Mouse (Mus musculus) hindbrain, embryonic 11.5 days (tissue): ENCODE measurements at regions not wholly inside any gene's neighbourhood (a gene's known extent, or its start where the extent isn't known, plus 50 kb on each side); places are given as distances from the start of the nearest gene placed in this dataset.

ENCODE experiments used
- ATAC-seq: fragments of 200-750 bp; cut with Nextera tagmentation; 2 replicates; pipeline ENCODE4 v1.8.0; 2017; ENCODE audit warnings: mild to moderate bottlenecking, moderate TSS enrichment, moderate library complexity; ENCODE audit not compliant: low FRiP score
- DNase-seq: peaks from one replicate; pipeline ENCODE4 v3.0.0-alpha.2; 2015; ENCODE audit warnings: low spot score
- H3K27ac ChIP-seq: fragments of 300-500 bp; sonication (generic); 2 replicates; pipeline ENCODE4 v1.5.1; 2014; ENCODE audit warnings: mild to moderate bottlenecking, low read depth, low read length
- H3K27me3 ChIP-seq: fragments of 300-500 bp; sonication (generic); 2 replicates; pipeline ENCODE4 v1.6.1; 2014; ENCODE audit warnings: mild to moderate bottlenecking, low read length, moderate library complexity, mixed read lengths; ENCODE audit not compliant: control insufficient read depth, insufficient read depth
- H3K36me3 ChIP-seq: fragments of 300-500 bp; sonication (generic); 2 replicates; pipeline ENCODE4 v1.6.1; 2014; ENCODE audit warnings: mild to moderate bottlenecking, low read length, moderate library complexity, mixed read lengths; ENCODE audit not compliant: control insufficient read depth, insufficient read depth
- H3K4me1 ChIP-seq: fragments of 300-500 bp; sonication (generic); replicated peaks from 2 replicates; pipeline ENCODE4 v1.6.1; 2014; ENCODE audit warnings: low read length, mixed read lengths; ENCODE audit not compliant: control insufficient read depth, insufficient read depth
- H3K4me2 ChIP-seq: fragments of 300-500 bp; sonication (generic); replicated peaks from 2 replicates; pipeline ENCODE4 v1.6.1; 2014; ENCODE audit warnings: mild to moderate bottlenecking, low read depth, low read length
- H3K4me3 ChIP-seq: fragments of 300-500 bp; sonication (generic); 2 replicates; pipeline ENCODE4 v1.5.1; 2014; ENCODE audit warnings: low read depth, low read length
- H3K9ac ChIP-seq: fragments of 300-500 bp; sonication (generic); 2 replicates; pipeline ENCODE4 v1.6.1; 2014; ENCODE audit warnings: low read depth, low read length
- H3K9me3 ChIP-seq: fragments of 300-500 bp; sonication (generic); 2 replicates; pipeline ENCODE4 v1.6.1; 2016; ENCODE audit warnings: low read length; ENCODE audit not compliant: control insufficient read depth
- WGBS: fragments of 180-500 bp; shearing (Covaris S2); extraction: QIAGEN DNeasy Blood & Tissue Kit; methylation state at CpG from one replicate; pipeline ENCODE4 v1.1.7; 2014; 5-methylcytosine and 5-hydroxymethylcytosine counted together

GRCm38 (mm10) chr8:35946539-35946940, 180.9 kb downstream of the Gm19410 start:
- H3K9ac ChIP-seq: no peak overlapping the region
- WGBS: 50% methylated on average over 1 of the region's 1 CpGs
- H3K27ac ChIP-seq: no peak overlapping the region
- no peak overlapping the region for H3K4me2 ChIP-seq
- ATAC-seq (no peak), DNase-seq (no peak)
- no peaks in the 10 kb centered on the region for H3K4me1 ChIP-seq
- no peak overlapping the region for H3K4me3 ChIP-seq
- H3K36me3 ChIP-seq: no peaks in the 10 kb centered on the region
- H3K27me3 ChIP-seq: no peaks in the 10 kb centered on the region
- no peaks in the 10 kb centered on the region for H3K9me3 ChIP-seq

DNA sequence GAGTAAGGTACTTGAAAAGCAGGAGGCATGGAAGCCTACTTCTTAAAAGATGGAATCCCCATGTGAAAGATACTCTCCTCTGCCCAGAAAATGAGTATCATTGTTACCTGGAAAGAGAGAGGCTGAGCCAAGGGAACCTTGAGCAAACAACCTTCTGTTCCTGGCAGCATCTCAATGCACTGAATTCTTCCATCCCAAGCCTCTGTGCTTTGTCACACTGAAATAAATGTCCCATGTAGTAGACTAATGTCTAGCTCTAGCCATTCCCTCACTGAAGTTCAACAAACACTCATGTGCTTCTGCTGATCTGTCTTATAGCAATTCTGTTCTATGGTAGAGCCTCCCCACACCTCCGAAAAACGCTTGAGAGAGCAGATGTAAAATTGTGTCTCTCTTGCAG, 182.6 kb downstream of the Gm19410 start:
- no peaks in the 10 kb centered on the region for H3K9me3 ChIP-seq
- ATAC-seq (no peak), DNase-seq (no peak)
- WGBS: 86% methylated on average over 2 of the region's 2 CpGs
- H3K27me3 ChIP-seq: no peaks in the 10 kb centered on the region
- no peak overlapping the region for H3K9ac ChIP-seq
- H3K36me3 ChIP-seq: no peaks in the 10 kb centered on the region
- no peak overlapping the region for H3K4me3 ChIP-seq
- no peaks in the 10 kb centered on the region for H3K4me1 ChIP-seq
- H3K27ac ChIP-seq: no peak overlapping the region
- H3K4me2 ChIP-seq: no peak overlapping the region

DNA sequence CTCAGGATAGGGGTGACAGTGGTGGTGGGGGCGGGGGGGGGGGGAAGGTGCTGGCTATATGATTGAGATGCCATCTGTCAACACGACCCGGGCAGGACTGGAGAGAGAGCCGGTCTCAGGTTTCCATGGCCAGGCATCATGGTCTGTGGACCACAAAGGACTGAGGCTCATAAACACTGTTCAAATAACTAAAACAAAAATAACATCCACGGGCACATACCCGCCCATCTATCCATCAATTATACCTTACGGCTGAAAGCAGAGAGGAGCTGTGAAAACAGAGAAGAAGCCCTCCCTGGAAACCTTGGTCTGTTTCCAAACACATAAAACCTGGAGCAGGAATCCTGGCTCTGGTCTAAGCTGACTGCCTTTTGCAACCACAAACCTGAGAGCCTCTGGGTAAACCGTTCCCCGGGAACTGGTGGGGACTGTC, 183.2 kb downstream of the Gm19410 start:
- no peaks in the 10 kb centered on the region for H3K27me3 ChIP-seq
- ATAC-seq: no peak
- H3K9me3 ChIP-seq: no peaks in the 10 kb centered on the region
- no peak for DNase-seq
- WGBS: 55% methylated on average over 9 of the region's 9 CpGs
- H3K4me2 ChIP-seq: no peak overlapping the region
- no peak overlapping the region for H3K27ac ChIP-seq
- no peaks in the 10 kb centered on the region for H3K4me1 ChIP-seq
- H3K9ac ChIP-seq: no peak overlapping the region
- no peak overlapping the region for H3K4me3 ChIP-seq
- no peaks in the 10 kb centered on the region for H3K36me3 ChIP-seq

DNA sequence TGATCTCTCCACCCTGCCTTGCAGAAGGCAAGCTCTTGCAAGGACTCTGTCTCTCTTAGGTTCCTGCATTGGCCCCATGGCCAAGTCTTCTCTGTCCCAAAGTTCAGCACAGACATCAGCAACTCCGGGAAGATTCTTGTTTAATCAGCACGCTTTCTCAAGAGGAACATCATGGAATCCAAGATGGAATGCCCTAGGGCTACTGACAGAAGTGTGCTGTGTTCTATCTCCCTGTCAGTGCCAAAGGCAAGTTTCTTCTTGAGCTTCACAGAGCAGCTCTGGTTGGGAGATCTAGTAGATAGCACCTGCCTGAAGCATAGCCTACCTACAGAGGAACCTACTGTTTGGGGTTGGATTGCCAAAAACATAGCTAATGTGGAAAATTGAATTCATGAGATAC, 189.9 kb downstream of the Gm19410 start:
- no peak overlapping the region for H3K27ac ChIP-seq
- no peak overlapping the region for H3K9ac ChIP-seq
- no peaks in the 10 kb centered on the region for H3K27me3 ChIP-seq
- H3K4me1 ChIP-seq: no peaks in the 10 kb centered on the region
- no peak overlapping the region for H3K4me2 ChIP-seq
- H3K4me3 ChIP-seq: no peak overlapping the region
- ATAC-seq: no peak
- no peaks in the 10 kb centered on the region for H3K36me3 ChIP-seq
- no peaks in the 10 kb centered on the region for H3K9me3 ChIP-seq
- DNase-seq: no peak
- 93% methylated on average over 2 of the region's 2 CpGs for WGBS

GRCm38 (mm10) chr8:35956319-35956718, 190.7 kb downstream of the Gm19410 start:
- no peak overlapping the region for H3K4me2 ChIP-seq
- ATAC-seq (no peak), DNase-seq (no peak)
- no peaks in the 10 kb centered on the region for H3K4me1 ChIP-seq
- H3K27ac ChIP-seq: no peak overlapping the region
- 35% methylated on average over 2 of the region's 2 CpGs for WGBS
- H3K9me3 ChIP-seq: no peaks in the 10 kb centered on the region
- no peaks in the 10 kb centered on the region for H3K36me3 ChIP-seq
- no peaks in the 10 kb centered on the region for H3K27me3 ChIP-seq
- H3K9ac ChIP-seq: no peak overlapping the region
- H3K4me3 ChIP-seq: no peak overlapping the region

GRCm38 (mm10) chr8:35959201-35959600, 193.6 kb downstream of the Gm19410 start:
- Histone ChIP-seq H3K27ac (no peak overlapping the region), H3K27me3 (no peaks in the 10 kb centered on the region), H3K9me3 (no peaks in the 10 kb centered on the region), H3K4me3 (no peak overlapping the region), H3K36me3 (no peaks in the 10 kb centered on the region), H3K9ac (no peak overlapping the region), H3K4me2 (no peak overlapping the region), H3K4me1 (no peaks in the 10 kb centered on the region)
- no peak for DNase-seq
- WGBS: 80% methylated on average over 4 of the region's 4 CpGs
- no peak for ATAC-seq

GRCm38 (mm10) chr8:35960867-35961614, 195.5 kb downstream of the Gm19410 start:
- Histone ChIP-seq H3K9ac (no peak overlapping the region), H3K4me3 (no peak overlapping the region), H3K4me2 (no peak overlapping the region), H3K36me3 (no peaks in the 10 kb centered on the region), H3K4me1 (no peaks in the 10 kb centered on the region), H3K27me3 (no peaks in the 10 kb centered on the region), H3K27ac (no peak overlapping the region), H3K9me3 (no peaks in the 10 kb centered on the region)
- 74% methylated on average over 9 of the region's 9 CpGs for WGBS
- ATAC-seq: no peak
- DNase-seq: no peak

DNA sequence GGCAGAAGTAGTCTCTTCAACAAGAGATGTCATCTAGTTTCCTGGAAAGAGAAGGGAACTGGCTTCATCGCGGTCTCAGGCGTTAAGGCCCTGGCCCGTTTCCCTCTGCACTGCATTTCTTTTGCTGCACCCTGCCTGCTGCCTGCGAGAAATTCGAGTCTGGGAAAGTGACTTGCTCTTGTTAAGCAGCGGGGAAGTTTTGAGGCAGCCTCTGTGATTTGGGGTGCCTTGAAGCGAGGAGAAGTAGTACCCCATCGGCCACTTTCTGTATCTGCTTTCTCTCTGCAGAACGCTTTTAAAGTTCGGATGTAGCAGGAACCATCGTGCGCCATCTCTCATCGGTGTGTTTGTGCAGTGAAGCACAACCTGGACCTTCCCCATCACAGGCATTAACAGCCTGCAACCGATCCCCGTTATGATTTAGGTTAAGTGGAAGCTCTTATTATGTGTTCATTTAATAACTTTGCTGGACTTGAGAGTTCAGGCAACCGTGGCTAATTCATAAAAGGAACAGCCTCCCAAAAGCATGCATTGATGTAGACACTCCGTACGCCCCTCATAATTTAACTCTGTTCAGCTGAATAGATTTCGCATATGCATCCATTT, 196.1 kb downstream of the Gm19410 start:
- Histone ChIP-seq H3K27me3 (no peaks in the 10 kb centered on the region), H3K27ac (no peak overlapping the region), H3K9me3 (no peaks in the 10 kb centered on the region), H3K36me3 (no peaks in the 10 kb centered on the region), H3K9ac (no peak overlapping the region), H3K4me3 (no peak overlapping the region), H3K4me1 (no peaks in the 10 kb centered on the region), H3K4me2 (no peak overlapping the region)
- DNase-seq: no peak
- 63% methylated on average over 20 of the region's 20 CpGs for WGBS
- no peak for ATAC-seq

DNA sequence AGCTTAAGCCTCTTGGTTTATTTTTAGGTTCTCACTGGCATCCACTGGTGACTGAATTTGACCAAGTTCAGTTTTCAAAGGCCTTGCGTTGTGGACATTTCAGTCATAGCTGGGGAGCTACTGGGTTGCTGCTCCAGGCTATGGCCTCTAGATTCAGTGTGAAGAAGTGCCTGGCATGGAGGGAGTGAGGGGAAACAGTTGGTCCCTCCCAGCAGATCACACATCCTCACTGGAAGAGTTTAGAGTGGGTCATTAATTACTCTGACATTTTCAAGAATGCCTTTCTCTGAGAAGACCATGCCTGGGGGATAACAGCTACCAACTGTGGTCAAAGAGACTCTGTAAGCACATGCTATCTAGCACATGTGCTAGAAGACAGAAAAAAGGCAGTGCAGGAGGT, 199.3 kb downstream of the Gm19410 start:
- DNase-seq (no peak), ATAC-seq (no peak)
- Histone ChIP-seq H3K27ac (no peak overlapping the region), H3K4me3 (no peak overlapping the region), H3K4me1 (no peaks in the 10 kb centered on the region), H3K27me3 (no peaks in the 10 kb centered on the region), H3K9ac (no peak overlapping the region), H3K9me3 (no peaks in the 10 kb centered on the region), H3K4me2 (no peak overlapping the region), H3K36me3 (no peaks in the 10 kb centered on the region)
- 57% methylated on average over 1 of the region's 1 CpGs for WGBS
